Mouse (Mus musculus) cerebellum, adult 9-10 months (tissue): ENCODE measurements around the gene 9330182O14Rik.
A peak's percentile ranks its signal among the peaks of the same experiment; 100 is the strongest.

Experiments used
- DNase-seq: peaks from one replicate; pipeline ENCODE4 v3.0.0; 2022

9330182O14Rik gene

GRCm38 (mm10) chr15:40134152-40134792 lies at the start of gene 9330182O14Rik:
Gene 9330182O14Rik (plus strand): TSS chr15:40134365.
- DNase-seq: no peak

- no peak for DNase-seq
These were observed 30.9 kb upstream of the 9330182O14Rik start for GRCm38 (mm10) chr15:40103304-40103703.

- DNase-seq: no peak
These were observed 28.5 kb upstream of the 9330182O14Rik start for GRCm38 (mm10) chr15:40105712-40106111.

GRCm38 (mm10) chr15:40113888-40114576 lies 20.1 kb upstream of the 9330182O14Rik start:
- no peak for DNase-seq

GRCm38 (mm10) chr15:40114600-40115271 lies 19.4 kb upstream of the 9330182O14Rik start:
- no peak for DNase-seq

- DNase-seq: no peak
These were observed 17.8 kb upstream of the 9330182O14Rik start for GRCm38 (mm10) chr15:40116396-40116795.

GRCm38 (mm10) chr15:40124211-40124953 lies 9.8 kb upstream of the 9330182O14Rik start:
- DNase-seq: no peak

- no peak for DNase-seq
These were observed 4.7 kb upstream of the 9330182O14Rik start for GRCm38 (mm10) chr15:40129496-40129895.

- DNase-seq: peak; percentile 78
These were observed 3.2 kb upstream of the 9330182O14Rik start for GRCm38 (mm10) chr15:40130880-40131478.

GRCm38 (mm10) chr15:40132408-40132807 lies 1.8 kb upstream of the 9330182O14Rik start:
- DNase-seq: no peak

GRCm38 (mm10) chr15:40144221-40144620 lies 10.1 kb downstream of the 9330182O14Rik start:
- DNase-seq: peak; percentile 40

- DNase-seq: no peak
These were observed 23.5 kb downstream of the 9330182O14Rik start for GRCm38 (mm10) chr15:40157683-40158082.

GRCm38 (mm10) chr15:40166560-40167275 lies 32.6 kb downstream of the 9330182O14Rik start:
- peak; percentile 88 for DNase-seq

GRCm38 (mm10) chr15:40167276-40168139 lies 33.3 kb downstream of the 9330182O14Rik start:
- peak; percentile 58 for DNase-seq

- no peak for DNase-seq
These were observed 34.0 kb downstream of the 9330182O14Rik start for GRCm38 (mm10) chr15:40168140-40168688.

GRCm38 (mm10) chr15:40169061-40169460 lies 34.9 kb downstream of the 9330182O14Rik start:
- no peak for DNase-seq

- DNase-seq: peak; percentile 38
These were observed 35.5 kb downstream of the 9330182O14Rik start for GRCm38 (mm10) chr15:40169705-40170104.

GRCm38 (mm10) chr15:40179423-40179822 lies 45.3 kb downstream of the 9330182O14Rik start:
- DNase-seq: no peak

GRCm38 (mm10) chr15:40187017-40187416 lies 52.9 kb downstream of the 9330182O14Rik start:
- no peak for DNase-seq
